ENCODE assay signal across 21 mouse cellular contexts in the genomic region with DNA sequence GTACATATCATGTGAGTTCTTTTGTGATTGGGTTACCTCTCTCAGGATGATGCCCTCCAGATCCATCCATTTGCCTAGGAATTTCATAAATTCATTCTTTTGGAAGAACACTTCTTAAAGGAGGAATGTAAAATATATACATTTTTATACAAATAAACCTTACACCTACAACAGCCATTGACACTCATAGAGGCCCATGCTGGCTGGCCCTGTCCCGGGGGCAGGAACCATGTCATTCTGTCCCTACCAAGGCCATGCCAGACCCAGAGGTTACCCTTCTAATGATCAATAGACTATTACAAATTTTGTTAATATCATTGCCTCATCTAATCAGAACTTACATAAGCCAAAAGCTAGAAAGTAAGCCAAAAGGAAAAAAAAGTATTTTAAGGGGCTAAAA. TPM values are rescaled to one million over a fixed set of nuclear protein-coding genes. Genes with fewer than 3 reads are reported as not detected.
DNase-seq lines count a peak whose midpoint lies in the region; ATAC-seq and TF ChIP-seq lines count a peak whose summit lies in the region.
"Had no signal": no experiment of that assay in that cellular context is flagged by ENCODE, and none has a peak within 500 bp of the region (broad histone marks: within the 10 kb centered on the region; RNA-seq: fewer than 3 reads in every experiment).

No protein-coding gene starts in this region.

- no peaks in the 10 kb centered on the region for H3K9me3 ChIP-seq in limb, embryonic 14.5 days (ENCODE audit: control insufficient read depth, low read length)
- no peaks in the 10 kb centered on the region for H3K9me3 ChIP-seq in limb, embryonic 10.5 days (replicated peaks)
- no peaks in the 10 kb centered on the region for H3K9me3 ChIP-seq in midbrain, embryonic 11.5 days (ENCODE audit: control insufficient read depth, low read length)
- H3K9me3 ChIP-seq in midbrain, embryonic 16.5 days (replicated peaks; ENCODE audit: control insufficient read depth, low read length, poor library complexity, severe bottlenecking) = no peaks in the 10 kb centered on the region
- H3K9me3 ChIP-seq: G1E had no signal

- DNase-seq in heart, adult 11 months = peak; percentile 52
- no peak for DNase-seq in heart, postnatal 14 days
- no peak for DNase-seq in limb, embryonic 14.5 days (ENCODE audit: low spot score)
- no peak for DNase-seq in limb, embryonic 10.5 days (ENCODE audit: low spot score)
- DNase-seq in midbrain, embryonic 11.5 days (ENCODE audit: low spot score, missing footprints) = peak; percentile 4
- DNase-seq: adrenal gland, adult 2 months; adrenal gland, adult 8-10 months; adrenal gland, postnatal 10 days; adrenal gland, postnatal 14 days; adrenal gland, postnatal 25 days; B cell, adult 2 months; cerebellum, adult 11 months; cerebellum, adult 11-12 months; cerebellum, adult 18-20 months had no signal

- H3K4me3 ChIP-seq in limb, embryonic 14.5 days (replicated peaks; ENCODE audit: low read length) = no peak overlapping the region
- H3K4me3 ChIP-seq in limb, embryonic 10.5 days = no peak overlapping the region
- H3K4me3 ChIP-seq in midbrain, embryonic 11.5 days (ENCODE audit: low read depth, low read length) = no peak overlapping the region
- H3K4me3 ChIP-seq in midbrain, embryonic 16.5 days (ENCODE audit: low read depth, low read length) = no peak overlapping the region

- no peak for ATAC-seq in limb, embryonic 14.5 days (ENCODE audit: low FRiP score, low read depth)
- no peak for ATAC-seq in midbrain, embryonic 11.5 days (ENCODE audit: low FRiP score)
- ATAC-seq in midbrain, embryonic 16.5 days = no peak
- ATAC-seq: activated CD4-positive, CD25-positive, alpha-beta regulatory T cell, adult 4 months; CD4-positive, CD25-positive, alpha-beta regulatory T cell, adult 4 months; Patski had no signal

- no peak overlapping the region for H3K9ac ChIP-seq in limb, embryonic 14.5 days (ENCODE audit: low read depth, low read length, severe bottlenecking)
- no peak overlapping the region for H3K9ac ChIP-seq in midbrain, embryonic 11.5 days (ENCODE audit: low read length)
- no peak overlapping the region for H3K9ac ChIP-seq in midbrain, embryonic 16.5 days (ENCODE audit: low read depth, low read length)

- H3K36me3 ChIP-seq in limb, embryonic 14.5 days (ENCODE audit: control insufficient read depth, insufficient read depth, low read length) = no peaks in the 10 kb centered on the region
- no peaks in the 10 kb centered on the region for H3K36me3 ChIP-seq in limb, embryonic 10.5 days
- H3K36me3 ChIP-seq in midbrain, embryonic 11.5 days (ENCODE audit: control insufficient read depth, insufficient read depth, low read length) = no peaks in the 10 kb centered on the region
- no peaks in the 10 kb centered on the region for H3K36me3 ChIP-seq in midbrain, embryonic 16.5 days (ENCODE audit: control insufficient read depth, insufficient read depth, low read length)
- H3K36me3 ChIP-seq: G1E had no signal

- peaks cover 33% of the 10 kb centered on the region for H3K4me1 ChIP-seq in limb, embryonic 14.5 days (ENCODE audit: control insufficient read depth, insufficient read depth, low read length)
- peaks cover 37% of the 10 kb centered on the region for H3K4me1 ChIP-seq in limb, embryonic 10.5 days
- H3K4me1 ChIP-seq in midbrain, embryonic 11.5 days (ENCODE audit: control insufficient read depth, insufficient read depth, low read length) = no peaks in the 10 kb centered on the region
- H3K4me1 ChIP-seq in midbrain, embryonic 16.5 days (ENCODE audit: control insufficient read depth, insufficient read depth, low read length) = no peaks in the 10 kb centered on the region

- intact Hi-C loops in heart, postnatal 14 days (cut with DNase I) = no loop called here

- 0 out of 2 replicates have a peak overlapping the region, but pooled peaks have one; percentile 39 for H3K27ac ChIP-seq in limb, embryonic 14.5 days (replicated peaks; ENCODE audit: low read depth, low read length)
- no peak overlapping the region for H3K27ac ChIP-seq in limb, embryonic 10.5 days
- H3K27ac ChIP-seq in midbrain, embryonic 11.5 days (ENCODE audit: low read depth, low read length) = no peak overlapping the region
- no peak overlapping the region for H3K27ac ChIP-seq in midbrain, embryonic 16.5 days (ENCODE audit: low read length)

- 93% methylated on average over 1 of the region's 1 CpGs for WGBS in limb, embryonic 14.5 days
- WGBS in limb, embryonic 10.5 days = 95% methylated on average over 1 of the region's 1 CpGs
- 95% methylated on average over 1 of the region's 1 CpGs for WGBS in midbrain, embryonic 11.5 days
- 91% methylated on average over 1 of the region's 1 CpGs for WGBS in midbrain, embryonic 16.5 days

- TF ChIP-seq POLR2A in limb, embryonic 14.5 days (IDR thresholded peaks at IDR 0.05; ENCODE audit: borderline replicate concordance, extremely low read depth, insufficient read depth, insufficient read length) = no peak

- H3K4me2 ChIP-seq in limb, embryonic 14.5 days (replicated peaks; ENCODE audit: low read depth, low read length, severe bottlenecking) = no peak overlapping the region
- H3K4me2 ChIP-seq in midbrain, embryonic 11.5 days = no peak overlapping the region
- no peak overlapping the region for H3K4me2 ChIP-seq in midbrain, embryonic 16.5 days (ENCODE audit: low read length)

- no peaks in the 10 kb centered on the region for H3K27me3 ChIP-seq in limb, embryonic 14.5 days (ENCODE audit: control insufficient read depth, insufficient read depth, low read length)
- no peaks in the 10 kb centered on the region for H3K27me3 ChIP-seq in limb, embryonic 10.5 days (ENCODE audit: low read depth, poor library complexity, severe bottlenecking)
- no peaks in the 10 kb centered on the region for H3K27me3 ChIP-seq in midbrain, embryonic 11.5 days (ENCODE audit: control insufficient read depth, insufficient read depth, low read length)
- no peaks in the 10 kb centered on the region for H3K27me3 ChIP-seq in midbrain, embryonic 16.5 days (ENCODE audit: control insufficient read depth, insufficient read depth, low read depth, low read length)
- H3K27me3 ChIP-seq: CH12.LX had no signal

RNA-seq across cellular contexts. Expression of a gene that starts 49.9 kb away (rescaled TPM):
- total RNA-seq in heart, postnatal 14 days (2021) = 1 to 10 TPM; 7.1 to 8.6 TPM
- polyA plus RNA-seq in limb, embryonic 14.5 days (2012; rRNA removed) = 91.4 and 121 TPM in 2 replicates
- 59.8 and 72.3 TPM in 2 replicates for polyA plus RNA-seq in limb, embryonic 14.5 days (2014; fragmentation: Nextera tagmentation; extraction: Ambion mirVana)
- 20.0 and 38.3 TPM in 2 replicates for polyA plus RNA-seq in limb, embryonic 10.5 days (2016; fragmentation: Nextera tagmentation; extraction: Ambion mirVana)
- 37.8 and 44.7 TPM in 2 replicates for polyA plus RNA-seq in midbrain, embryonic 11.5 days (2014; fragmentation: Nextera tagmentation; extraction: Ambion mirVana)
- 7.3 and 10.5 TPM in 2 replicates for polyA plus RNA-seq in midbrain, embryonic 16.5 days (2015; fragmentation: Nextera tagmentation; extraction: Ambion mirVana)
- total RNA-seq: G1E, MEL had no signal
- polyA plus RNA-seq: G1E had no signal

Comparison
In these comparisons a context has a peak if more than half of its experiments do, and no peak if none do; other contexts are left out.
1. DNase-seq: peak in heart, adult 11 months (single experiment) and midbrain, embryonic 11.5 days (single experiment); none in heart, postnatal 14 days (0 of 2), limb, embryonic 14.5 days (single experiment) and limb, embryonic 10.5 days (single experiment).